8 mouse cellular contexts compared by ENCODE assay signal in genomic region chr12:118301866-118302835, GRCm38 (mm10). TPM values are rescaled to one million over a fixed set of nuclear protein-coding genes. Genes with fewer than 3 reads are reported as not detected.
DNase-seq lines count a peak whose midpoint lies in the region; ATAC-seq lines count a peak whose summit lies in the region.

No protein-coding gene starts in this region.

- no peaks in the 10 kb centered on the region for H3K9me3 ChIP-seq in hindbrain, embryonic 14.5 days (ENCODE audit: control insufficient read depth, low read length)

- DNase-seq in R1 (ENCODE audit: low read depth, low spot score): peak; percentile 98
- peak; percentile 99 for DNase-seq in cerebellum, postnatal 25 days
- DNase-seq in frontal cortex, postnatal 25 days (ENCODE audit: low spot score in 2 of 2): peak; percentile 94 to 97
- peak; percentile 96 for DNase-seq in hindbrain, embryonic 14.5 days (ENCODE audit: low spot score)
- peak; percentile 99 for DNase-seq in layer of hippocampus, postnatal 36 days
- peak; percentile 100 for DNase-seq in lung, postnatal 36 days
- DNase-seq in retina, postnatal 1 day: peak; percentile 99
- peak; percentile 99 to 100 for DNase-seq in urinary bladder, adult 18-20 months (ENCODE audit: low spot score in 2 of 2)

- peak overlapping the region; percentile 77 for H3K4me2 ChIP-seq in hindbrain, embryonic 14.5 days (replicated peaks)

- H3K36me3 ChIP-seq in hindbrain, embryonic 14.5 days (replicated peaks; ENCODE audit: control insufficient read depth, insufficient read depth): peaks cover 10% of the 10 kb centered on the region

- WGBS in hindbrain, embryonic 14.5 days: under 1% methylated on average over 67 of the region's 74 CpGs

- H3K27ac ChIP-seq in hindbrain, embryonic 14.5 days: peak overlapping the region; percentile 95

- H3K4me1 ChIP-seq in hindbrain, embryonic 14.5 days (replicated peaks; ENCODE audit: control insufficient read depth, insufficient read depth, low read length): peaks cover 29% of the 10 kb centered on the region

- ATAC-seq in hindbrain, embryonic 14.5 days (ENCODE audit: low FRiP score): peak; percentile 92

- H3K4me3 ChIP-seq in hindbrain, embryonic 14.5 days (replicated peaks; ENCODE audit: low read length): peak overlapping the region; percentile 52

- peak overlapping the region; percentile 66 for H3K9ac ChIP-seq in hindbrain, embryonic 14.5 days

- no peaks in the 10 kb centered on the region for H3K27me3 ChIP-seq in hindbrain, embryonic 14.5 days (ENCODE audit: control insufficient read depth, insufficient read depth, low read length)

RNA-seq across cellular contexts. Expression of gene Sp4, which starts 0.9 kb away (rescaled TPM):
- polyA plus RNA-seq in hindbrain, embryonic 14.5 days (2014; fragmentation: Nextera tagmentation; extraction: Ambion mirVana): 29.1 and 29.8 TPM in 2 replicates
- 10 to 100 TPM; 28.1 to 30.0 TPM for total RNA-seq in layer of hippocampus, postnatal 36 days (2021)

Comparison
In these comparisons a context has a peak if more than half of its experiments do, and no peak if none do; other contexts are left out.
1. Peak in every context shown above with its lines: DNase-seq, ATAC-seq, H3K4me3 ChIP-seq and H3K27ac ChIP-seq.